Mouse (Mus musculus): Measurements from ENCODE around the gene Camsap3.

Gene Camsap3

DNA sequence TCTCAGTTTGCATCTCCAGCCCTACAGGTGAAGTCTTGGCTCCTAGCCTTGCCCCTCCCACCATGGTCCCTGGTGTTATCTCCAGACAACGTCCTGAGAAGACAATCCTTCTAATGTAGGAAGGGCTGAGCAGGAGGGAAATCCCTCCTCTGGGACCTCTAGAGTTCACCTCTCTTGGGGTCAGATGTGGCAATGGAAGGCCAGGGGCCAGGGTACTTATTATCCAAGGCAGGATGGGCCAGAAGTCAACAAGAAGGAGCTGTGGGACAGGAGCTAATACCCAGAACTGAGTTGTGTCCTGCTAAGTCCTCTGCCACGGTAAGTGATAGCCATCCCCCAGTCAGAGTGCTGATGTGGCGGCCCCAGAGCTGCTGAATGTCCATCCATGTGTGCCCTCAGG lies 68.4 kb downstream of the Camsap3 start, which contains the start of gene Retn:
Retn (plus strand) TSS at position 245 of the 400 bp plus-strand sequence.
- no peak for DNase-seq (ENCODE audit: low read depth, low spot score)

DNA sequence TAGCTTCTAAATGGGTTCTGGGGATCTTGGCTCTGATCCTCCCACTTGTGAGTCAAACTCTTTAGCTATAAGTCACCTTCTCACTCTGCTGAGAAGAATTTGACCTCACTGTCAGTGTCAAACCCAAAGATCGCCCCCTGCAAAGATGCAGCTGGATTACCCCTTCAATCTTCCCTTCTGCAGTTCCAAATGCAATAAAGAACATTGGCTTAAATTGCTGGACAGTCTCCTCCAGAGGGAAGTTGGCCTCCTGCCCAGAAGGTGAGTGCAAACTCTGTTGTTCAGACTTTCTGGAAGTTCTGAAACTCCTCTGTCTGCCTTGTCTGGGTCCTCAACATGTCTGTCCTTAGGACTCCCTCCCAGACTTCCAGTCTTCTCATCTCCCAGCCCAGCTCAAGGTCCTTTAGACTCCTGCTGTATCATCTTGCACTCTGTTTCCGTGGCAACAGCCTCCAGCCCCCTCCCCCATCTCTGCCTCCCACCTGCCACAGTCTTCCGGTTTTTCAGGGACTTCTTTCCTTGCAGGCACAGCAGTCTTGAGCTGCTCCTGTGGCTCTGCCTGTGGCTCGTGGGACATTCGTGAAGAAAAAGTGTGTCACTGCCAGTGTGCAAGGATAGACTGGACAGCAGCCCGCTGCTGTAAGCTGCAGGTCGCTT lies 69.8 kb downstream of the Camsap3 start:
- DNase-seq (ENCODE audit: low read depth, low spot score) = no peak

Measured in skeletal muscle tissue, adult 2 months (tissue).